Mouse (Mus musculus): ENCODE data around the gene Fras1. TPM values are rescaled to one million over a fixed set of nuclear protein-coding genes. Genes with fewer than 3 reads are reported as not detected.

Fras1 gene
- polyA plus RNA-seq, 1 experiment, result 1.5 TPM

GRCm38 (mm10) chr5:96367260-96367659 lies 6.5 kb upstream of the Fras1 start:
- Histone ChIP-seq H3K4me2 (ENCODE audit: low read depth) (no peak overlapping the region), H3K36me3 (ENCODE audit: control insufficient read depth, insufficient read depth) (no peaks in the 10 kb centered on the region), H3K27me3 (ENCODE audit: control insufficient read depth, insufficient read depth, insufficient read length) (peaks cover 6% of the 10 kb centered on the region), H3ac (ENCODE audit: control insufficient read depth, insufficient read length) (no peak overlapping the region), H3K79me2 (ENCODE audit: control insufficient read depth, insufficient read depth) (no peaks in the 10 kb centered on the region), H3K4me3 (no peak overlapping the region)
- TF ChIP-seq TCF3 (IDR thresholded peaks at IDR 0.05; ENCODE audit: insufficient read length, low read depth) (no peak), MAX (IDR thresholded peaks at IDR 0.05; ENCODE audit: low read depth) (no peak), CEBPB (IDR thresholded peaks at IDR 0.05; ENCODE audit: insufficient read depth, poor library complexity, severe bottlenecking) (no peak), POLR2AphosphoS2 (IDR thresholded peaks at IDR 0.05; ENCODE audit: insufficient read length, low read depth) (no peak), MYOD1 (IDR thresholded peaks at IDR 0.05; ENCODE audit: control insufficient read depth in 1 of 3, insufficient read length in 2 of 3, low read depth in 2 of 3) (no peak), REST (IDR thresholded peaks at IDR 0.05; ENCODE audit: insufficient read depth, insufficient read length) (no peak), POLR2A (IDR thresholded peaks at IDR 0.05; ENCODE audit: insufficient read length, low read depth) (no peak), E2F4 (IDR thresholded peaks at IDR 0.05; ENCODE audit: insufficient read depth) (no peak), MYOG (IDR thresholded peaks at IDR 0.05; ENCODE audit: control insufficient read depth in 1 of 3, insufficient read depth in 1 of 3, insufficient read length in 2 of 3, low read depth in 2 of 3) (no peak), SRF (IDR thresholded peaks at IDR 0.05; ENCODE audit: control insufficient read depth, insufficient read length, low read depth) (no peak)

- peak overlapping the region; percentile 22 for H3K4me3 ChIP-seq
- H3ac ChIP-seq (ENCODE audit: control insufficient read depth, insufficient read length), result no peak overlapping the region
- H3K36me3 ChIP-seq (ENCODE audit: control insufficient read depth, insufficient read depth), result no peaks in the 10 kb centered on the region
- H3K27me3 ChIP-seq (ENCODE audit: control insufficient read depth, insufficient read depth, insufficient read length), result peaks cover 7% of the 10 kb centered on the region
- TF ChIP-seq POLR2AphosphoS2 (IDR thresholded peaks at IDR 0.05; ENCODE audit: insufficient read length, low read depth), result no peak
- no peak for TF ChIP-seq MYOD1 (IDR thresholded peaks at IDR 0.05; ENCODE audit: control insufficient read depth in 1 of 3, insufficient read length in 2 of 3, low read depth in 2 of 3)
- no peak for TF ChIP-seq CEBPB (IDR thresholded peaks at IDR 0.05; ENCODE audit: insufficient read depth, poor library complexity, severe bottlenecking)
- TF ChIP-seq SRF (IDR thresholded peaks at IDR 0.05; ENCODE audit: control insufficient read depth, insufficient read length, low read depth), result no peak
- no peak for TF ChIP-seq MYOG (IDR thresholded peaks at IDR 0.05; ENCODE audit: control insufficient read depth in 1 of 3, insufficient read depth in 1 of 3, insufficient read length in 2 of 3, low read depth in 2 of 3)
- no peak for TF ChIP-seq TCF12 (IDR thresholded peaks at IDR 0.05; ENCODE audit: insufficient read depth, poor library complexity, severe bottlenecking)
- no peak for TF ChIP-seq REST (IDR thresholded peaks at IDR 0.05; ENCODE audit: insufficient read depth, insufficient read length)
- no peak for TF ChIP-seq POLR2A (IDR thresholded peaks at IDR 0.05; ENCODE audit: insufficient read length, low read depth)
- no peak for TF ChIP-seq USF1 (IDR thresholded peaks at IDR 0.05; ENCODE audit: low read depth)
- no peak for TF ChIP-seq TCF3 (IDR thresholded peaks at IDR 0.05; ENCODE audit: insufficient read length, low read depth)
- no peak for TF ChIP-seq E2F4 (IDR thresholded peaks at IDR 0.05; ENCODE audit: insufficient read depth)
- no peak for TF ChIP-seq MAX (IDR thresholded peaks at IDR 0.05; ENCODE audit: low read depth)
- H3K4me2 ChIP-seq (ENCODE audit: low read depth), result peak overlapping the region; percentile 94
- no peaks in the 10 kb centered on the region for H3K79me2 ChIP-seq (ENCODE audit: control insufficient read depth, insufficient read depth)
Measured at GRCm38 (mm10) chr5:96373106-96373505, 649 bp upstream of the Fras1 start.

GRCm38 (mm10) chr5:96373986-96374901 lies 489 bp downstream of the Fras1 start:
- Histone ChIP-seq H3K4me3 (peak overlapping the region; percentile 22), H3ac (ENCODE audit: control insufficient read depth, insufficient read length) (peak overlapping the region; percentile 3), H3K79me2 (ENCODE audit: control insufficient read depth, insufficient read depth) (no peaks in the 10 kb centered on the region), H3K27me3 (ENCODE audit: control insufficient read depth, insufficient read depth, insufficient read length) (peaks cover 7% of the 10 kb centered on the region), H3K4me2 (ENCODE audit: low read depth) (peak overlapping the region; percentile 94), H3K36me3 (ENCODE audit: control insufficient read depth, insufficient read depth) (no peaks in the 10 kb centered on the region)
- TF ChIP-seq MYOD1 (IDR thresholded peaks at IDR 0.05; ENCODE audit: control insufficient read depth in 1 of 3, insufficient read length in 2 of 3, low read depth in 2 of 3), result peak in 1 of 3 experiments; percentile 2
- TF ChIP-seq USF1 (IDR thresholded peaks at IDR 0.05; ENCODE audit: low read depth), result no peak

GRCm38 (mm10) chr5:96375391-96375831 lies 1.7 kb downstream of the Fras1 start:
- Histone ChIP-seq H3ac (ENCODE audit: control insufficient read depth, insufficient read length) (no peak overlapping the region), H3K4me2 (ENCODE audit: low read depth) (peak overlapping the region; percentile 94), H3K79me2 (ENCODE audit: control insufficient read depth, insufficient read depth) (no peaks in the 10 kb centered on the region), H3K4me3 (peak overlapping the region; percentile 22), H3K36me3 (ENCODE audit: control insufficient read depth, insufficient read depth) (no peaks in the 10 kb centered on the region), H3K27me3 (ENCODE audit: control insufficient read depth, insufficient read depth, insufficient read length) (peaks cover 7% of the 10 kb centered on the region)
- TF ChIP-seq POLR2AphosphoS2 (IDR thresholded peaks at IDR 0.05; ENCODE audit: insufficient read length, low read depth) (no peak), MYOG (IDR thresholded peaks at IDR 0.05; ENCODE audit: control insufficient read depth in 1 of 3, insufficient read depth in 1 of 3, insufficient read length in 2 of 3, low read depth in 2 of 3) (no peak), CEBPB (IDR thresholded peaks at IDR 0.05; ENCODE audit: insufficient read depth, poor library complexity, severe bottlenecking) (no peak), POLR2A (IDR thresholded peaks at IDR 0.05; ENCODE audit: insufficient read length, low read depth) (no peak), MAX (IDR thresholded peaks at IDR 0.05; ENCODE audit: low read depth) (no peak), REST (IDR thresholded peaks at IDR 0.05; ENCODE audit: insufficient read depth, insufficient read length) (no peak), MYOD1 (IDR thresholded peaks at IDR 0.05; ENCODE audit: control insufficient read depth in 1 of 3, insufficient read length in 2 of 3, low read depth in 2 of 3) (no peak), E2F4 (IDR thresholded peaks at IDR 0.05; ENCODE audit: insufficient read depth) (no peak), TCF12 (IDR thresholded peaks at IDR 0.05; ENCODE audit: insufficient read depth, poor library complexity, severe bottlenecking) (no peak), TCF3 (IDR thresholded peaks at IDR 0.05; ENCODE audit: insufficient read length, low read depth) (no peak), USF1 (IDR thresholded peaks at IDR 0.05; ENCODE audit: low read depth) (no peak)
